Mouse (Mus musculus): ENCODE measurements around the gene Bmpr2.

DNA sequence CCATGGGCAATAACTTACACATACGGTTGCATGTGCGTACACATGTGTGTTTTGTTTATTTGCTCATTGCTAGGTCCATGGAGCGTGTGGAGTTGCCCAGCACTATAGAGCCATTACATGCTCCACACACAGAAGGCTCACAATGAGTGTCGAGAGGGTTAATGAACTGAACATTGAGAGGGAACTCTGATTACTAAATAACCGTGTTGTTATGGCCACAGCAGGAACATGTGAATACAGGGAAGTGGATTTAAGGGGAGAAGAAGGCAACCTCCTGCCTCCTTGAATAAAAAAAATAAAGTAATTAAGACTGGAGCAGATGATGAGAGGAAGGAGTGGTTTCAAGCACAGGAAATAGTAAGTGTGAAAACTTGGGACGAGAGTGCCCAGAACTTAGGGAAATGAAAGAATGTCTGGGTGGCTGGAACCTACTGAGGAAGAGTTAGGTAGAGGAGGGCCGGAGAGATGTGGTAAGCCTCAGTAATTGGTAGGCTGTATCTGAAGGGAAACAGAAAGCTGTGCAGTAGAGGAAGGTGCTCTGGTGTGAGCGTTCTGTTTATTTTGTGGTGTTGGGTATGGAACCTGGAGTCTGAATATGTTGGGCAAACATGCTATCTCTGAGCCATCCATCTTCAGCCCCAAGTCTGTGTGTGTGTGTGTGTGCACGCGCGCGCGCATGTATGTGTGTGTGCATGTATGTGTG lies 143.8 kb downstream of the Bmpr2 start:
- TF ChIP-seq CTCF (IDR thresholded peaks at IDR 0.05; ENCODE audit: extremely low read depth, insufficient read length, insufficient replicate concordance, low read depth, low read length) (no peak), POLR2A (IDR thresholded peaks at IDR 0.05; ENCODE audit: low read depth, low read length) (no peak)
